ENCODE assay signal across 31 mouse cellular contexts in the genomic region with DNA sequence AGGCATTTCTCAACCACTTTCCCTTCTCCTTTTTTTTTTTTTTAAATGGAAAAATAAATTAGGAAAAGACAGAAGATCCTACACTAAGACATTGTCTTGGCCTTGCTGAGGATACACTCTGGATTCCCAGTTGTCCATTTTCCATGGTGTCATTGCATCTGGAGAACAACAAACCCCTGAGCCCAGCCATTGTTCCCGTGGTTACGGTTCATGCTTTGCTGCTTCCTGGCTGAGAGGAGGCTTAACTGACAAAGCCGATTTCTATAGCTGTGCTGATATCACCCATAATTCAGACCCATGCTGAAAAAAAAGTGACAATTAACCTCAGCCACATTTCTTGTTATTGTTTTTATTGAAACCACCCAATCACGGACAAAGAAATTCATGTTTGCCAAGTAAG.
DNase-seq lines count a peak whose midpoint lies in the region; ATAC-seq and TF ChIP-seq lines count a peak whose summit lies in the region.
"Had no signal": no experiment of that assay in that cellular context is flagged by ENCODE, and none has a peak within 500 bp of the region (broad histone marks: within the 10 kb centered on the region; RNA-seq: fewer than 3 reads in every experiment).

No protein-coding gene starts in this region.

- H3K27ac ChIP-seq in embryonic facial prominence, embryonic 14.5 days (replicated peaks; ENCODE audit: low read depth, low read length) = no peak overlapping the region; the same call in 1 of the 2 replicates
- no peak overlapping the region; the same call in 1 of the 2 replicates for H3K27ac ChIP-seq in embryonic facial prominence, embryonic 10.5 days (replicated peaks)
- H3K27ac ChIP-seq in midbrain, embryonic 10.5 days (replicated peaks) = peak overlapping the region; percentile 76
- no peak overlapping the region for H3K27ac ChIP-seq in midbrain, embryonic 16.5 days (ENCODE audit: low read length)
- H3K27ac ChIP-seq: embryonic facial prominence, embryonic 15.5 days; forebrain, embryonic 13.5 days; hindbrain, embryonic 14.5 days; layer of hippocampus, adult 2 months; liver, embryonic 14.5 days; macrophage; stomach, embryonic 15.5 days had no signal

- no peak overlapping the region for H3K4me3 ChIP-seq in embryonic facial prominence, embryonic 14.5 days (ENCODE audit: low read depth, low read length)
- H3K4me3 ChIP-seq in embryonic facial prominence, embryonic 10.5 days = no peak overlapping the region
- H3K4me3 ChIP-seq in midbrain, embryonic 10.5 days = no peak overlapping the region
- H3K4me3 ChIP-seq in midbrain, embryonic 16.5 days (ENCODE audit: low read depth, low read length) = no peak overlapping the region
- H3K4me3 ChIP-seq: embryonic facial prominence, embryonic 15.5 days; forebrain, embryonic 13.5 days; layer of hippocampus, adult 2 months; stomach, embryonic 15.5 days had no signal

- peak; percentile 66 for DNase-seq in embryonic facial prominence, embryonic 14.5 days (ENCODE audit: low spot score)
- DNase-seq in embryonic facial prominence, embryonic 10.5 days (ENCODE audit: low spot score) = no peak
- peak; percentile 62 for DNase-seq in midbrain, embryonic 10.5 days (ENCODE audit: low spot score)
- DNase-seq in brain, embryonic 14.5 days (ENCODE audit: low read depth) = peak; percentile 30
- DNase-seq in urinary bladder, postnatal 14 days (ENCODE audit: low spot score) = no peak
- DNase-seq: adrenal gland, postnatal 25 days; cerebellum, adult 18-20 months; cerebellum, postnatal 10 days; gastrocnemius, postnatal 25 days; heart, adult 18-20 months; heart, postnatal 36 days; kidney, adult 11 months; kidney, postnatal 36 days; left cerebral cortex, postnatal 4 days; liver; lung, adult 2 months; lung, postnatal 10 days; right cerebral cortex, postnatal 25 days; thymus, postnatal 14 days had no signal

- H3K36me3 ChIP-seq in embryonic facial prominence, embryonic 14.5 days (ENCODE audit: control insufficient read depth, insufficient read depth, low read length) = no peaks in the 10 kb centered on the region
- no peaks in the 10 kb centered on the region for H3K36me3 ChIP-seq in embryonic facial prominence, embryonic 10.5 days (replicated peaks)
- no peaks in the 10 kb centered on the region for H3K36me3 ChIP-seq in midbrain, embryonic 10.5 days
- no peaks in the 10 kb centered on the region for H3K36me3 ChIP-seq in midbrain, embryonic 16.5 days (ENCODE audit: control insufficient read depth, insufficient read depth, low read length)
- H3K36me3 ChIP-seq: embryonic facial prominence, embryonic 15.5 days; stomach, embryonic 15.5 days had no signal

- 61% methylated on average over 4 of the region's 4 CpGs for WGBS in embryonic facial prominence, embryonic 14.5 days
- 59% methylated on average over 4 of the region's 4 CpGs for WGBS in embryonic facial prominence, embryonic 10.5 days
- WGBS in midbrain, embryonic 10.5 days = 31% methylated on average over 4 of the region's 4 CpGs
- WGBS in midbrain, embryonic 16.5 days = 14% methylated on average over 4 of the region's 4 CpGs

- TF ChIP-seq POLR2A in brain, embryonic 14.5 days (IDR thresholded peaks at IDR 0.05; ENCODE audit: borderline replicate concordance, extremely low read depth, insufficient read depth, insufficient read length, poor library complexity, severe bottlenecking) = no peak

- no peaks in the 10 kb centered on the region for H3K4me1 ChIP-seq in embryonic facial prominence, embryonic 14.5 days (ENCODE audit: control insufficient read depth, insufficient read depth, low read length)
- peaks cover 7% of the 10 kb centered on the region for H3K4me1 ChIP-seq in embryonic facial prominence, embryonic 10.5 days
- H3K4me1 ChIP-seq in midbrain, embryonic 10.5 days = peaks cover 16% of the 10 kb centered on the region
- no peaks in the 10 kb centered on the region for H3K4me1 ChIP-seq in midbrain, embryonic 16.5 days (ENCODE audit: control insufficient read depth, insufficient read depth, low read length)
- H3K4me1 ChIP-seq: embryonic facial prominence, embryonic 15.5 days; forebrain, embryonic 13.5 days had no signal

- TF ChIP-seq CTCF in brain, embryonic 14.5 days (IDR thresholded peaks at IDR 0.05; ENCODE audit: borderline replicate concordance, extremely low read depth, insufficient read depth, insufficient read length) = no peak

- no peaks in the 10 kb centered on the region for H3K9me3 ChIP-seq in embryonic facial prominence, embryonic 14.5 days (ENCODE audit: control insufficient read depth, low read length)
- no peaks in the 10 kb centered on the region for H3K9me3 ChIP-seq in embryonic facial prominence, embryonic 10.5 days
- no peaks in the 10 kb centered on the region for H3K9me3 ChIP-seq in midbrain, embryonic 10.5 days (replicated peaks)
- no peaks in the 10 kb centered on the region for H3K9me3 ChIP-seq in midbrain, embryonic 16.5 days (replicated peaks; ENCODE audit: control insufficient read depth, low read length, poor library complexity, severe bottlenecking)
- H3K9me3 ChIP-seq: embryonic facial prominence, embryonic 15.5 days; forebrain, embryonic 13.5 days; G1E; stomach, embryonic 15.5 days had no signal

- no peaks in the 10 kb centered on the region for H3K27me3 ChIP-seq in embryonic facial prominence, embryonic 14.5 days (replicated peaks; ENCODE audit: control insufficient read depth, insufficient read depth, low read length)
- no peaks in the 10 kb centered on the region for H3K27me3 ChIP-seq in embryonic facial prominence, embryonic 10.5 days (replicated peaks; ENCODE audit: low read depth, poor library complexity, severe bottlenecking)
- H3K27me3 ChIP-seq in midbrain, embryonic 10.5 days (ENCODE audit: low read depth, poor library complexity, severe bottlenecking) = no peaks in the 10 kb centered on the region
- no peaks in the 10 kb centered on the region for H3K27me3 ChIP-seq in midbrain, embryonic 16.5 days (ENCODE audit: control insufficient read depth, insufficient read depth, low read depth, low read length)
- H3K27me3 ChIP-seq: embryonic facial prominence, embryonic 15.5 days; forebrain, embryonic 13.5 days; stomach, embryonic 15.5 days had no signal

- ATAC-seq in embryonic facial prominence, embryonic 14.5 days (ENCODE audit: low read depth) = peak; percentile 22; the same call in 1 of the 2 replicates
- no peak for ATAC-seq in midbrain, embryonic 16.5 days
- no peak for ATAC-seq in granulocyte monocyte progenitor cell, adult 5-6 weeks (replicated peaks; ENCODE audit: poor library complexity, severe bottlenecking)
- ATAC-seq: forebrain, embryonic 13.5 days; inflammation-experienced regulatory T-cells, adult 6 months had no signal

- H3K9ac ChIP-seq in embryonic facial prominence, embryonic 14.5 days (ENCODE audit: low read depth, low read length) = no peak overlapping the region
- no peak overlapping the region for H3K9ac ChIP-seq in midbrain, embryonic 16.5 days (ENCODE audit: low read depth, low read length)
- H3K9ac ChIP-seq: embryonic facial prominence, embryonic 15.5 days; forebrain, embryonic 13.5 days; hindbrain, embryonic 14.5 days; liver, embryonic 14.5 days; stomach, embryonic 15.5 days had no signal

- no peak overlapping the region for H3K4me2 ChIP-seq in embryonic facial prominence, embryonic 14.5 days (ENCODE audit: low read depth, low read length)
- no peak overlapping the region for H3K4me2 ChIP-seq in midbrain, embryonic 16.5 days (ENCODE audit: low read length)
- H3K4me2 ChIP-seq: embryonic facial prominence, embryonic 15.5 days; forebrain, embryonic 13.5 days; heart, embryonic 11.5 days; hindbrain, embryonic 14.5 days; stomach, embryonic 15.5 days had no signal

Comparison
In these comparisons a context has a peak if more than half of its experiments do, and no peak if none do; other contexts are left out.
1. DNase-seq: peak in embryonic facial prominence, embryonic 14.5 days (single experiment), midbrain, embryonic 10.5 days (single experiment) and brain, embryonic 14.5 days (single experiment); none in embryonic facial prominence, embryonic 10.5 days (single experiment) and urinary bladder, postnatal 14 days (single experiment).